Mouse (Mus musculus) hindbrain, embryonic 15.5 days (tissue): ENCODE measurements at regions not wholly inside any gene's neighbourhood (a gene's known extent, or its start where the extent isn't known, plus 50 kb on each side); places are given as distances from the start of the nearest gene placed in this dataset.

Source experiments
- ATAC-seq: fragments of 200-750 bp; cut with Nextera tagmentation; 2 replicates; pipeline ENCODE4 v1.8.0; 2017; ENCODE audit warnings: low read depth, moderate number of reproducible peaks, moderate TSS enrichment; ENCODE audit not compliant: low FRiP score
- H3K27ac ChIP-seq: fragments of 300-500 bp; sonication (generic); replicated peaks from 2 replicates; pipeline ENCODE4 v1.5.1; 2015; ENCODE audit warnings: mild to moderate bottlenecking, inconsistent platforms
- H3K27me3 ChIP-seq: fragments of 300-500 bp; sonication (generic); 2 replicates; pipeline ENCODE4 v1.6.1; 2015; ENCODE audit warnings: control low read depth, inconsistent platforms
- H3K36me3 ChIP-seq: fragments of 300-500 bp; sonication (generic); 2 replicates; pipeline ENCODE4 v1.6.1; 2015; ENCODE audit warnings: control low read depth, inconsistent platforms
- H3K4me1 ChIP-seq: fragments of 300-500 bp; sonication (generic); replicated peaks from 2 replicates; pipeline ENCODE4 v1.6.1; 2015; ENCODE audit warnings: control low read depth, inconsistent platforms
- H3K4me2 ChIP-seq: fragments of 300-500 bp; sonication (generic); 2 replicates; pipeline ENCODE4 v1.6.1; 2015; ENCODE audit warnings: moderate library complexity, mild to moderate bottlenecking, inconsistent platforms
- H3K4me3 ChIP-seq: fragments of 300-500 bp; sonication (generic); 2 replicates; pipeline ENCODE4 v1.5.1; 2015; ENCODE audit warnings: mild to moderate bottlenecking, inconsistent platforms
- H3K9ac ChIP-seq: fragments of 300-500 bp; sonication (generic); 2 replicates; pipeline ENCODE4 v1.6.1; 2015; ENCODE audit warnings: inconsistent platforms
- H3K9me3 ChIP-seq: fragments of 300-500 bp; sonication (generic); 2 replicates; pipeline ENCODE4 v1.6.1; 2016; ENCODE audit warnings: control low read depth, inconsistent platforms
- WGBS: fragments of 180-500 bp; shearing (Covaris S2); methylation state at CpG from one replicate; pipeline ENCODE4 v1.1.7; 2015; 5-methylcytosine and 5-hydroxymethylcytosine counted together

- Histone ChIP-seq H3K36me3 (peaks cover 8% of the 10 kb centered on the region), H3K4me3 (no peak overlapping the region), H3K9ac (no peak overlapping the region), H3K27ac (peak overlapping the region; percentile 94), H3K4me2 (no peak overlapping the region), H3K4me1 (peaks cover 76% of the 10 kb centered on the region), H3K9me3 (no peaks in the 10 kb centered on the region), H3K27me3 (no peaks in the 10 kb centered on the region)
- WGBS = 15% methylated on average over 5 of the region's 5 CpGs
- ATAC-seq = peak; percentile 1; the same call in 1 of the 2 replicates
Observed at GRCm38 (mm10) chr7:79531142-79531541, 65.0 kb upstream of the Polg start.

- peak overlapping the region; percentile 94 for H3K27ac ChIP-seq
- no peak overlapping the region for H3K9ac ChIP-seq
- H3K27me3 ChIP-seq = no peaks in the 10 kb centered on the region
- H3K4me3 ChIP-seq = no peak overlapping the region
- no peak for ATAC-seq
- H3K36me3 ChIP-seq = peaks cover 8% of the 10 kb centered on the region
- no peaks in the 10 kb centered on the region for H3K9me3 ChIP-seq
- no peak overlapping the region for H3K4me2 ChIP-seq
- 25% methylated on average over 1 of the region's 1 CpGs for WGBS
- peaks cover 76% of the 10 kb centered on the region for H3K4me1 ChIP-seq
Observed at GRCm38 (mm10) chr7:79529480-79529879, 63.3 kb upstream of the Polg start.

DNA sequence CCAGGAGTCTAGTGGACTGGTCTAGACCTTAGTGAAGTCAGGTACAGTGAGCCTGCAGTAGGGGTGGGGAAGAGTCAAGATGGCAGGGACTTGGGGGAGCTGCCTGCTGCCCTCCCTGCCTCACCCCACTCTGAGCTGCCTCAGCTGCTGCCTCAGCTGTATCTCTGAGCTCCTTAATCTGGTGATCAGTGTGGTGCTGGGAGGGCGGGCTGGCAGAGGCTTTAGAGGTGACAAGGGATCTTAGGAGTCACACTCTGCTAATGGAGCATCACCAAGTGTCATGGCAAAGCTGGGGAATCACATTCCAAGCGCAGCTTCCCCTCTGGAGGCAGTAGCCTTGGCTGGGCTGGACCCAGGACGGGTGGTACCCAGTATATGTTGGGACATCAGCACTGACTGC lies 61.8 kb upstream of the Polg start:
- Histone ChIP-seq H3K4me2 (no peak overlapping the region), H3K36me3 (peaks cover 8% of the 10 kb centered on the region), H3K4me1 (peaks cover 79% of the 10 kb centered on the region), H3K4me3 (no peak overlapping the region), H3K9ac (no peak overlapping the region), H3K9me3 (no peaks in the 10 kb centered on the region), H3K27me3 (no peaks in the 10 kb centered on the region), H3K27ac (peak overlapping the region; percentile 97)
- ATAC-seq = no peak
- 36% methylated on average over 3 of the region's 3 CpGs for WGBS

DNA sequence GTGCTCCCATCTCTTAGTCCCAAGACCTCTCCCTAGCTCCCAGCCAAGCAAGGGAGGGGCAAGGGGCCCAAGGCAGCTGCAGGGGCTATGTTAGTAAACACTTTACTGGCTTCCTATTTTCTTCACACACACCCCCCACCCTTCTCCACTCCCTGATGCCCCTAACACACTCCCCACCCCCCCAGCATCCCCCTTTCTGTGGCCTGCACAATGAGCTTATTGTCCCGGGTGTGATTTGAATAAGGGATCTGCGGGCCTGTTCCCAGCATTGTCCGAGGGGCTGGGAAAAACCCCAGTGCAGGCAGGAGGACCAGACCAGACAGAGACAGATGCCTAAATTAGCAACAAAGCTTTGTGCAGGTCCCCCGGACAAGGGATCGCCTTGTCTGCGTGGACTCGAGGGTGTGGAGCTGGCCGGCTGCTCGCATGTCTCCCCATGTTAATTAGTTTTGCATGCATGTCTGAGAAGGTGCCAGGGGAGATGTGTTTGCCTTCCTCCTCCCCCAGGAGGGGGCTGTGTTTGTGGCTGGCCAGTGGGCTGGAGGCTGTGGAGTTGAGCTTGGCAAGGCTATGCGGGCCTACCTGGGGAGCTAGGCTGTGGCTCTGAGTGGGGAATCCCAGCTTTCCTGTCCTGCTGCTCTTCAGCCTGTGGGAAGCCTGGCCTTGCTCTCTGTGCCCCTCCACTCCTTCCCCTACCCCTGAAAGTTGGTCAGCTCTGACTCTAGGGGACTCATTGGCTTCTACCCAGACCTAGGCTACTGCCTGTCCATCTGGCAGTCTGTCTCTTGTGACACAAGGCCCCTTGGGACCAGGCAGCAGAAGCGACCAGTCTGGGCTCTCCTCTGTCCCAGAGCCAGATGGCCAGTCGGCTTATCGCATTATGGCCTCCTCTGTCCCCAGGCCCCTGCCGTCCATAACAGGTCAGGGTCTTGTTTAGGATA lies 59.8 kb upstream of the Polg start:
- Histone ChIP-seq H3K27ac (peak overlapping the region; percentile 97), H3K9ac (no peak overlapping the region), H3K9me3 (no peaks in the 10 kb centered on the region), H3K27me3 (no peaks in the 10 kb centered on the region), H3K36me3 (peaks cover 4% of the 10 kb centered on the region), H3K4me1 (peaks cover 78% of the 10 kb centered on the region), H3K4me3 (no peak overlapping the region), H3K4me2 (no peak overlapping the region)
- 11% methylated on average over 14 of the region's 14 CpGs for WGBS
- ATAC-seq = peak; percentile 84

GRCm38 (mm10) chr7:79524921-79525320 lies 58.8 kb upstream of the Polg start:
- Histone ChIP-seq H3K4me2 (no peak overlapping the region), H3K9me3 (no peaks in the 10 kb centered on the region), H3K27me3 (no peaks in the 10 kb centered on the region), H3K9ac (no peak overlapping the region), H3K27ac (peak overlapping the region; percentile 97), H3K36me3 (peaks cover 2% of the 10 kb centered on the region), H3K4me1 (peaks cover 79% of the 10 kb centered on the region), H3K4me3 (no peak overlapping the region)
- no peak for ATAC-seq
- WGBS = 27% methylated on average over 10 of the region's 10 CpGs

- no peaks in the 10 kb centered on the region for H3K9me3 ChIP-seq
- 54% methylated on average over 4 of the region's 4 CpGs for WGBS
- H3K4me3 ChIP-seq = no peak overlapping the region
- peak overlapping the region; percentile 97 for H3K27ac ChIP-seq
- no peaks in the 10 kb centered on the region for H3K36me3 ChIP-seq
- H3K4me1 ChIP-seq = peaks cover 89% of the 10 kb centered on the region
- no peak overlapping the region for H3K4me2 ChIP-seq
- ATAC-seq = no peak
- no peaks in the 10 kb centered on the region for H3K27me3 ChIP-seq
- H3K9ac ChIP-seq = peak overlapping the region; percentile 17; the same call in 1 of the 2 replicates
Observed at GRCm38 (mm10) chr7:79523696-79524095, 57.5 kb upstream of the Polg start.

- 69% methylated on average over 3 of the region's 3 CpGs for WGBS
Observed at GRCm38 (mm10) chr7:79522046-79522445, 55.9 kb upstream of the Polg start.

GRCm38 (mm10) chr7:79521259-79521658 lies 55.1 kb upstream of the Polg start:
- Histone ChIP-seq H3K36me3 (no peaks in the 10 kb centered on the region), H3K27me3 (no peaks in the 10 kb centered on the region), H3K4me3 (no peak overlapping the region), H3K9ac (no peak overlapping the region), H3K4me2 (peak overlapping the region; percentile 12; the same call in 1 of the 2 replicates), H3K9me3 (no peaks in the 10 kb centered on the region), H3K4me1 (peaks cover 98% of the 10 kb centered on the region), H3K27ac (peak overlapping the region; percentile 97)
- ATAC-seq = no peak
- WGBS = 26% methylated on average over 5 of the region's 5 CpGs

More at GRCm38 (mm10) chr7:79522046-79522445, 55.9 kb upstream of the Polg start:
- H3K27ac ChIP-seq = peak overlapping the region; percentile 97
- H3K4me2 ChIP-seq = 0 out of 2 replicates have a peak overlapping the region, but pooled peaks have one; percentile 0
- no peaks in the 10 kb centered on the region for H3K27me3 ChIP-seq
- ATAC-seq = no peak
- no peak overlapping the region for H3K4me3 ChIP-seq
- H3K36me3 ChIP-seq = no peaks in the 10 kb centered on the region
- peaks cover 93% of the 10 kb centered on the region for H3K4me1 ChIP-seq
- no peak overlapping the region for H3K9ac ChIP-seq
- H3K9me3 ChIP-seq = no peaks in the 10 kb centered on the region

DNA sequence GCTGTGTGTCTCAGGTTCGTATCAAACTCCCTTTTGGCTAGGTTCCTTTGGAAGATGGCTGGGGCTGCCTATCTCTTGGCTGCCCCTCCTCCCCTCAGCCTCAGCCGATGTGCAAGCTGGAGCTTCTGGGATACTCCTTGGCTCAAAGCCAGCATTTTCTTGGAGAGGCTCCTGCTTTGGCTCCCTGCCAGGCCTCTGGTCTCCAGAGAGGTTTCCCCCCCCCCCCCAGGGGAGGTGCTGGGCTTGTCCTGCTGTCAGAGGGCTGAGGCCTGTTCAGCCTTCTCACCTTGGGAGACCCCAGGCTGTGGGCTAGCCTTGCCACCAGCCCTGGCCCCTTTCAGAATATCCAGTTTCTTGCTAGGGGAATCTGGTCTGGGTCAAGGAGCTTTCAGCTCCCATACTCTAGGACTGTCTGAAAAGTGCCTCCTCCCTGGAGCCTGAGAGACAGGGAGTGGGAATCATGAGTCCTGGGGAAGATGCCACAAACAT lies 54.1 kb upstream of the Polg start:
- peak overlapping the region; percentile 13; the same call in 1 of the 2 replicates for H3K4me2 ChIP-seq
- no peaks in the 10 kb centered on the region for H3K9me3 ChIP-seq
- no peaks in the 10 kb centered on the region for H3K36me3 ChIP-seq
- H3K27ac ChIP-seq = peak overlapping the region; percentile 97
- 11% methylated on average over 2 of the region's 2 CpGs for WGBS
- ATAC-seq = peak; percentile 58
- H3K27me3 ChIP-seq = no peaks in the 10 kb centered on the region
- H3K9ac ChIP-seq = no peak overlapping the region
- peaks cover 98% of the 10 kb centered on the region for H3K4me1 ChIP-seq
- H3K4me3 ChIP-seq = no peak overlapping the region

DNA sequence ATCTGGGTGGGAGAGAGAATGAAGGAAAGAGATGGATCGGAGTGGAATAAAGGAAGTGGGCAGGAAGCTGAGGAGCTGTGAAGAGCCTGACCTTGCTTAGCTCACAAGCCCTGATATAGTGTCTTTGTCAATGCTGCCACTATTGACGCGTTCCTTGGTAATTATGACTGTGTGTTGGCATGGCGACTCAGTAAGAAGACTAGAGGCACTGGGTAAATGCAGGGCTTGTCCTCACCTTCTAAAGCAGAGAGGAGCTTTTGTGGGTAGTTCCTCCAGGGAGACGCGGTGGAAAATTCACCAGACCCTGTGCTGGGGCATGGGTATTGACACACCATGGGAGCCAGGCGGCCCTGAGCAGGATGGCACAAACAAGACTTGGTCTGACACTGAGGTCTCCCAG lies 52.8 kb upstream of the Polg start:
- ATAC-seq = peak; percentile 43
- peaks cover 96% of the 10 kb centered on the region for H3K4me1 ChIP-seq
- peak overlapping the region; percentile 97 for H3K27ac ChIP-seq
- 0 out of 2 replicates have a peak overlapping the region, but pooled peaks have one; percentile 4 for H3K4me2 ChIP-seq
- H3K27me3 ChIP-seq = no peaks in the 10 kb centered on the region
- no peak overlapping the region for H3K4me3 ChIP-seq
- no peaks in the 10 kb centered on the region for H3K36me3 ChIP-seq
- H3K9me3 ChIP-seq = no peaks in the 10 kb centered on the region
- 18% methylated on average over 7 of the region's 7 CpGs for WGBS
- no peak overlapping the region for H3K9ac ChIP-seq

DNA sequence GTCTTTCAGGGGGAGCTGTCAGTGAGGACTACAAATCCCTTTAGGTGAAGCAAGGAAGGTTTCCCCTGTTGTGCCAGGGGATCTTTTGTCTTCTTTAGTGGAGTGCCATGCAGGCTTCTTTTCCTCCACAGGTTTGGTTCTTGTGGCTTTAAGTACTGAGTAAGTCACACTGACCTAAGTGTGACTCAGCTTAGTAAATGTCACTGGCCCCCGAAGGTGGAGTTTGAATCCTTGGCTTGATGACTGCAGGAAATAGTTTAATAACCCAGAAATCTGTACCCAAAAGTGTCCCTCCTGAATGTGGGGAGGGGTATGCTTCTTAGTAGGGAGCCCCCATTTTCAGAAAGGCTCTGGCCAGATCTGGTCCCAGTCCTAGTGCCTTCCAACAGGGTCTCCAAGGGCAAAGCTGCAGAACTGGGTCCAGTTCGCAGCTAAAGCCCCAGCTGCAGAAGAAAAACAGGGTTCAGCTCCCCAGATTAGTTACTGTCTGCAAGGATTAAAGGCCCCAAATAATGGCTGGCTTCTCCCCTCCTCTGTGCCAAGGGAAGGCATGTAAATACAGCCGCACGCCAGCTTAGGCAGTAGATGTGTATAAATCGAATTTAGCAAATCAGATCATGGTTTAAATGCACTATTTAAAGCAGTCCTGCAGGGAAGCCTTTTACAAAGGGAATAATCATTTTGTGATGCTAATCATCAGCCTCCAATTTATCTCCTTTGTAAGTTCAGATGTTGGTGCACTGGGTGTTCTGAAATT lies 51.6 kb upstream of the Polg start:
- ATAC-seq = no peak
- Histone ChIP-seq H3K36me3 (no peaks in the 10 kb centered on the region), H3K9ac (peak overlapping the region; percentile 30), H3K4me2 (peak overlapping the region; percentile 28), H3K4me1 (peaks cover 88% of the 10 kb centered on the region), H3K4me3 (no peak overlapping the region), H3K27me3 (no peaks in the 10 kb centered on the region), H3K9me3 (no peaks in the 10 kb centered on the region), H3K27ac (peak overlapping the region; percentile 97)
- WGBS = 32% methylated on average over 5 of the region's 5 CpGs

- Histone ChIP-seq H3K27me3 (no peaks in the 10 kb centered on the region), H3K27ac (peak overlapping the region; percentile 97), H3K9me3 (no peaks in the 10 kb centered on the region), H3K36me3 (no peaks in the 10 kb centered on the region), H3K4me1 (peaks cover 90% of the 10 kb centered on the region), H3K4me3 (no peak overlapping the region), H3K4me2 (peak overlapping the region; percentile 55), H3K9ac (0 out of 2 replicates have a peak overlapping the region, but pooled peaks have one; percentile 33)
- WGBS = 34% methylated on average over 4 of the region's 4 CpGs
- ATAC-seq = no peak
Observed at GRCm38 (mm10) chr7:79516287-79516686, 50.1 kb upstream of the Polg start.
